8 mouse cellular contexts compared by ENCODE assay signal in the genomic region with DNA sequence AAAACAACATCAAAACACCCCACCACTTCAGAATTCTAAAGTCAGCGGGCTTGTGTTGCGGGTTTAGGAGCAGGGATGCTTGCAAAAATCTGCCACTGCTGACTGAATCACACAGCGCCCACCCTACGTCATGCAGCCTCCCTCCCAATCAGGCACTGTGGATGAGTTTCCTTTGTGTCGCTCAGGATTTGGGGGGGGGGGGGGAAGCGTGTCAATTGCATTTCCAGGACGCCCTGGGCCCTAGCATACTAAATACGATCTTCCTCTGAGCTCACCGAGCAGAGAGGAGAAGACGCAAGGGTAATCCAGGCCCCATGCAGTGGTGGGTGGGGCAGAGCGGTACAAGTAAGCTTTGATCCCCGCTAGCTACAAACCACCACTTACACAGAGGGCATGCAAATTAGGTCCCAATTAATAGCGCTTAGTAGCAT.
DNase-seq lines count a peak whose midpoint lies in the region; ATAC-seq and TF ChIP-seq lines count a peak whose summit lies in the region.

No protein-coding gene starts in this region.

- intact Hi-C loops in gastrocnemius, adult 2 months (cut with DNase I) = no loop called here
- intact Hi-C loops in gastrocnemius, postnatal 36 days (cut with DNase I) = no loop called here

- peak overlapping the region; percentile 65 for H3K4me3 ChIP-seq in gastrocnemius, adult 2 months
- H3K4me3 ChIP-seq in liver, embryonic 12.5 days = peak overlapping the region; percentile 39
- peak overlapping the region; percentile 54 for H3K4me3 ChIP-seq in olfactory bulb, adult 2 months (ENCODE audit: insufficient read depth, low read depth, low read length)

- TF ChIP-seq POLR2A in olfactory bulb, adult 2 months (IDR thresholded peaks at IDR 0.05; ENCODE audit: insufficient read depth, low read depth, low read length) = no peak

- H3K4me1 ChIP-seq in liver, embryonic 12.5 days = peaks cover 17% of the 10 kb centered on the region
- peaks cover 7% of the 10 kb centered on the region for H3K4me1 ChIP-seq in olfactory bulb, adult 2 months (ENCODE audit: control insufficient read depth, insufficient read depth, low read length)

- no peak for TF ChIP-seq CTCF in gastrocnemius, adult 2 months (IDR thresholded peaks at IDR 0.05)
- no peak for TF ChIP-seq CTCF in olfactory bulb, adult 2 months (IDR thresholded peaks at IDR 0.05; ENCODE audit: insufficient read depth, low read depth, low read length)

- WGBS in liver, embryonic 12.5 days (ENCODE audit: insufficient replicate concordance) = 3% methylated on average over 12 of the region's 13 CpGs
- WGBS in olfactory bulb, adult 2 months = 3% methylated on average over 13 of the region's 13 CpGs

- no peak for DNase-seq in gastrocnemius, adult 2 months
- DNase-seq in gastrocnemius, postnatal 36 days = no peak
- DNase-seq in cerebellum, postnatal 14 days = peak; percentile 80 to 81
- peak; percentile 46 to 49 for DNase-seq in heart, adult 18-20 months
- DNase-seq in kidney, postnatal 10 days = peak; percentile 62
- DNase-seq in urinary bladder, postnatal 14 days (ENCODE audit: low spot score) = no peak

- H3K27ac ChIP-seq in gastrocnemius, adult 2 months = peak overlapping the region; percentile 38
- H3K27ac ChIP-seq in liver, embryonic 12.5 days = no peak overlapping the region
- peak overlapping the region; percentile 83 for H3K27ac ChIP-seq in olfactory bulb, adult 2 months (ENCODE audit: insufficient read depth, low read depth, low read length)

- peak overlapping the region; percentile 64 for H3K4me2 ChIP-seq in liver, embryonic 12.5 days

- H3K27me3 ChIP-seq in liver, embryonic 12.5 days (replicated peaks) = peaks cover 19% of the 10 kb centered on the region; the same call in 1 of the 2 replicates

- H3K9me3 ChIP-seq in liver, embryonic 12.5 days (replicated peaks) = no peaks in the 10 kb centered on the region

- H3K9ac ChIP-seq in liver, embryonic 12.5 days = no peak overlapping the region

- no peak for ATAC-seq in liver, embryonic 12.5 days

- H3K36me3 ChIP-seq in liver, embryonic 12.5 days = no peaks in the 10 kb centered on the region

Comparison
In these comparisons a context has a peak if more than half of its experiments do, and no peak if none do; other contexts are left out.
1. DNase-seq: peak in cerebellum, postnatal 14 days (2 of 2), heart, adult 18-20 months (2 of 2) and kidney, postnatal 10 days (single experiment); none in gastrocnemius, adult 2 months (single experiment), gastrocnemius, postnatal 36 days (0 of 2) and urinary bladder, postnatal 14 days (single experiment).
2. Peak in every context shown above with its lines, with median percentiles within 50 percentile points of each other: H3K4me3 ChIP-seq.